In genomic region chr5:112780383-112780782, GRCm38 (mm10) we compare ENCODE assay signal across 8 mouse cellular contexts.
DNase-seq lines count a peak whose midpoint lies in the region; ATAC-seq and TF ChIP-seq lines count a peak whose summit lies in the region.
"Had no signal": no experiment of that assay in that cellular context is flagged by ENCODE, and none has a peak within 500 bp of the region (broad histone marks: within the 10 kb centered on the region; RNA-seq: fewer than 3 reads in every experiment).

No protein-coding gene starts in this region.

- no peak overlapping the region for H3K27ac ChIP-seq in cortical plate, adult 2 months (ENCODE audit: insufficient read depth, low read length)
- no peak overlapping the region for H3K27ac ChIP-seq in hindbrain, embryonic 14.5 days
- H3K27ac ChIP-seq: limb, embryonic 15.5 days had no signal

- no peaks in the 10 kb centered on the region for H3K36me3 ChIP-seq in hindbrain, embryonic 14.5 days (replicated peaks; ENCODE audit: control insufficient read depth, insufficient read depth)
- H3K36me3 ChIP-seq: limb, embryonic 15.5 days had no signal

- no peak for ATAC-seq in hindbrain, embryonic 14.5 days (ENCODE audit: low FRiP score)

- 60% methylated on average over 5 of the region's 5 CpGs for WGBS in hindbrain, embryonic 14.5 days

- H3K9me3 ChIP-seq in hindbrain, embryonic 14.5 days (ENCODE audit: control insufficient read depth, low read length) = no peaks in the 10 kb centered on the region
- H3K9me3 ChIP-seq: limb, embryonic 15.5 days had no signal

- peaks cover 4% of the 10 kb centered on the region; the same call in 1 of the 2 replicates for H3K27me3 ChIP-seq in hindbrain, embryonic 14.5 days (ENCODE audit: control insufficient read depth, insufficient read depth, low read length)
- H3K27me3 ChIP-seq: limb, embryonic 15.5 days had no signal

- H3K4me3 ChIP-seq in cortical plate, adult 2 months (ENCODE audit: insufficient read depth, low read length) = no peak overlapping the region
- no peak overlapping the region for H3K4me3 ChIP-seq in hindbrain, embryonic 14.5 days (replicated peaks; ENCODE audit: low read length)
- H3K4me3 ChIP-seq: limb, embryonic 15.5 days had no signal

- intact Hi-C loops in left cerebral cortex, postnatal 10 days (cut with DNase I) = no loop called here

- TF ChIP-seq POLR2A in cortical plate, adult 2 months (IDR thresholded peaks at IDR 0.05; ENCODE audit: extremely low read depth, insufficient read depth, low read length) = no peak

- no peak overlapping the region for H3K9ac ChIP-seq in hindbrain, embryonic 14.5 days
- H3K9ac ChIP-seq: limb, embryonic 15.5 days had no signal

- no peak overlapping the region for H3K4me2 ChIP-seq in hindbrain, embryonic 14.5 days (replicated peaks)
- H3K4me2 ChIP-seq: limb, embryonic 15.5 days had no signal

- TF ChIP-seq CTCF in cortical plate, adult 2 months (IDR thresholded peaks at IDR 0.05; ENCODE audit: extremely low read depth, insufficient read depth, low read length) = peak; percentile 21; the same call in 1 of the 2 replicates

- DNase-seq in 3134 (ENCODE audit: extremely low read depth, insufficient read length, low spot score) (peak; percentile 38), NIH3T3 (ENCODE audit: low read depth) (peak; percentile 52)
- peak; percentile 39 to 68 for DNase-seq in left cerebral cortex, postnatal 10 days (ENCODE audit: extremely low spot score in 1 of 2, low spot score in 2 of 2)
- peak; percentile 70 for DNase-seq in right cerebral cortex, postnatal 25 days
- no peak for DNase-seq in retina, postnatal 1 day
- DNase-seq in hindbrain, embryonic 14.5 days (ENCODE audit: low spot score) = no peak

- H3K4me1 ChIP-seq in cortical plate, adult 2 months (ENCODE audit: control insufficient read depth, insufficient read depth, low read length) = peaks cover 6% of the 10 kb centered on the region
- no peaks in the 10 kb centered on the region for H3K4me1 ChIP-seq in hindbrain, embryonic 14.5 days (replicated peaks; ENCODE audit: control insufficient read depth, insufficient read depth, low read length)
- H3K4me1 ChIP-seq: limb, embryonic 15.5 days had no signal

Comparison
In these comparisons a context has a peak if more than half of its experiments do, and no peak if none do; other contexts are left out.
1. DNase-seq: peak in 3134 (single experiment), NIH3T3 (single experiment), left cerebral cortex, postnatal 10 days (2 of 2) and right cerebral cortex, postnatal 25 days (single experiment); none in retina, postnatal 1 day (single experiment) and hindbrain, embryonic 14.5 days (single experiment).